Mouse (Mus musculus) megakaryocyte-erythroid progenitor cell, adult 5-6 weeks (primary cell): ENCODE results near the gene Fam71b. TPM values are rescaled to one million over a fixed set of nuclear protein-coding genes. Genes with fewer than 3 reads are reported as not detected.
A peak's percentile ranks its signal among the peaks of the same experiment; 100 is the strongest.

Source experiments
- ATAC-seq: replicated peaks from 2 replicates; pipeline ENCODE4 v1.8.0; 2016; ENCODE audit warnings: mild to moderate bottlenecking, inconsistent platforms; ENCODE audit not compliant: severe bottlenecking, poor library complexity, low FRiP score, low TSS enrichment
- total RNA-seq, 2 experiments: library from RNA; stranded (forward) in 1 of 2; stranded (reverse) in 1 of 2; fragments of 200-1000, 215-1000 nt in 1 of 2; fragments of >200 nt in 1 of 2; fragmentation: Nextera tagmentation in 1 of 2; gene quantifications; 2 replicates each; pipeline ENCODE4 v1.2.3; 2014 to 2017

Gene Fam71b
- total RNA-seq, 2 experiments from 2014 or later = not detected

DNA sequence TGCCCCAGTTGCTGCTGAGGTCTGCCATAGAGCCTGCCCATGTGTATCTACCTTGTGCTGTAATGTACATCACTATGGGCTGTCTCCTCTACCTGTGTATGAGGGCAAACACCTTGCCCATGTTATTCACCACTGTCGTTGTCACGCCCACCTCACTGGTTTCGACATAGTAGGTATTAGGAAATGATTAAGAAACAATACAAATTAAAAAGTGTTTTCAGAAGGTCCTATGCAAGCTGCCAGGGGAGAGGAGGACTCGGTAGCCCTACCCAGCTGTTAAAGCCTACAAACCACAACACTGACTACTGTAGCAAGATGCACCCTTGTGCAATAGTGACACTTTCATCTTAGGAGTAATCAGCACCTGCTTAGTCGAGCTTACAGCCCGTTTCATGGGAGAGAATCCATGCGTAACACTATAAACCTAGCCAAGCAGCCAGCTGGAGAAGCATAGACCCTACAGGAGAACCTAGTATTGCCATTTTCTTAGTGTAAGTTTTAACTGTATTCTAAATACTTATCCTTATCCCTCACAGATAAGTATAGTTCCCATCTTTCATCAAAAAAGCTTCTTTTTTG, 16.2 kb upstream of the Fam71b start:
- no peak for ATAC-seq

- ATAC-seq = no peak
Observed at GRCm38 (mm10) chr11:46382466-46382865, 13.9 kb upstream of the Fam71b start.

DNA sequence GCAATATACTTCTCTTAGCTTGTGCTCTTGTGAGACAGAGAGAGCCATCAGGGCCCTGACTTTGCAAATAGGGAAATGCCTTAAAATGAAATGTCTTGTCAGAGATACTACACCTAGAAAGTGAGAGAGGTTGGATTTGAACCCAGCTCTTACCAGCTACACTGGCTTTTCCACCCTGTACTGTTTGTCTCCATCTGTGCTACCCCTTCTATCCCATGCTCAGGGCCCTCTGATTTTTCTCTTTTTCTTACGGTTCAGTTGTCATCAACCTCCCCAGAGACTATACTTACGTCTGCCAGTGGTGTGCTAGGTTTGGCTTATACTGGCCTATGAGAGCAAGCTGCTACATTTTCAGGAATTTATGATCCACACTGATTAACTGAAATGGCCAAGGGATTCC, 11.4 kb upstream of the Fam71b start:
- ATAC-seq = no peak

DNA sequence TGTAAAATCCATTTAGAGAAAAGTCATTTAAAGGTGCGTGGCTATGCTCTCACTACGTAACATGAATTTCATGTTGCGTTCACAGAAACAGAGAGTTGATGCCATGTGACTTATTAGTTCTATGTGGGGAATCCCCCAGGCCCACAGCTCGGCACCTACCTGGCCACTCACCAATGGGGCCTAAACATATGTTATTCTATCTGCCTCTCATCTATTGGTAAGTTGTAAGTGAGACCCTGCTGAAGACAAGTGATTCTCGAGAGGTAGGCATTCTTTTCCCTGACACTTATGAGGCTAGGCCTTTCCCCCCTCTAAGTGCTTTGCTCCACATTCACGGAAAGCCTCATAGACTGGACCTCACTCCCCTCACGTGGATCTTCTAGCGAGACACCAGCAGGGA, 9.8 kb upstream of the Fam71b start:
- ATAC-seq = no peak

DNA sequence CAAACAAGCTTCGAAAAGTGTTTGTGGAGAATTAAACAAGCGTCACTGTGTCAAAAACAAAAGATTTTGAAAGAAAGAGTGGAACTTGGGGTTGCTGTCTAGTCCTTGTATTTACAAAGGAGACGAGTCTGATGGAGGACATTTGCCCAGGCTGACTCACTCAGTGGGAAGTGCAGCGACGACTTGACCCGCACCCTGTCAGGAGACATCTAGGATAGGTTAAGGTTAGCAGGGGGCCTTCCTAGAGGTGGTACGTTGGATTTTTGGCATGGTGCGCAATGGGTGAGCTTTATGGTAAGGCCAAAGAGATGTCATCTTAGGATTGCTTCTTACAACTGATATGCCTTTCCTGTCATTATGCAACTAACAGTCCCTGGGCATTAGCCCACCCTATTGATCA, 9.3 kb upstream of the Fam71b start:
- no peak for ATAC-seq

GRCm38 (mm10) chr11:46388438-46388837, 7.9 kb upstream of the Fam71b start:
- no peak for ATAC-seq

DNA sequence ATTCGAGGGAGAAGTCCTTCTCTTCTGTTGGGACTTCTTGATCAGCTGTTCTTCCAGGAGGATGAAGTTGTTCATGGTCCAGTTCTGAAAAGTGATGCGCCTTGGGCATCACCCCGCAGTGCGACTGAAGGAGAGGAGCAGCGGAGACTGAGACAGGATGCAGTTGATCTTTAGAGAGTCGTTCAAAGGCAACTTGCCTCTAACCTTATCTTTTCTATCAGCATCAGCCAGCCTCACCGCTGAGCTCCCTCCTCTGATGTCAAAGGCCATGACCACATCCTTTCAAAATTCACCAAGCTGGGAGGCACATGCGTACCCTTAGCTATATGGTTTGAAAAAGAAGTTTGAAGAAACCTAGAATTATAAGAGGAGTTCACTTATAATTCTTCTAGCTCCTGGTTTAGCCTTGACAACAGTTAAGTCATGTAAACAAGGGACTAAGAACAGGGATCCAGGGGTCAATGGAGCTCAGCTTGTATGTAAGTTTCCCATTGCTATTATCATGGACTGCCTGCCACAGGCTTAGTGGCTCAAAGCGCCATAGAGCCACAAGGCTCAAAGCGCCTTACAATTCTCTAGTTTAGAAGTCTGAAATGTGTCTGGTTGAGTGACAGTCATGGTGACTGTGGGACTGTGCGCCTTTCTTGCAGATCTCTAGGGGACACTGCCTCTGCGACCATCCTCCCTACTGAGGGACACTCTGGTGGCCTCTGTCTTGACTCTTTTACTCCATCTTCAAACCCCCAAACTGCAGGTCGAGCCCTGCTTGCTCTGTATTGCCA, 6.8 kb upstream of the Fam71b start, which contains the start of gene Itk:
TSS of gene Itk (minus strand) at position 180 of the 782 bp plus-strand sequence.
- ATAC-seq = peak; percentile 61; the same call in 1 of the 2 replicates

- ATAC-seq = no peak
Observed at GRCm38 (mm10) chr11:46390621-46391020, 5.7 kb upstream of the Fam71b start.

DNA sequence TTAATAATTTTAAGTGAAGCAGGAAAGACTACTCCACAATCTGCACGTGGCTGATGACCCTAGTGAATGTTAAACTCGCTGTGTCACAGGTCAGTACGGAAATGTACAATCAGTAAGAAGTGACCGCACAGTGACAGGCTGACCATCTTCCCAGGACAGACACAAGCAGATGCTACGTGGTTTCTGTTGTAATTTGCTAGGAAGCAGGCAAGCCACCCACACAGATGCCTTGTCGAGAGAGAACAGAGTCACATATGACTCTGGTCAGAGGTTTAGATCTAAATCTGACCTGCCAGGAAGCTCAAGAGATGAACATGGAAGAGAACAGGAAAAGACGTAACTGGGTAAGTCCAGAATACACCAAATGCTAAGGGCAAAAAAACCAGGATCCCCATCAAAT, 3.5 kb upstream of the Fam71b start:
- ATAC-seq = no peak

- ATAC-seq = no peak
Observed at GRCm38 (mm10) chr11:46393413-46393812, 2.9 kb upstream of the Fam71b start.

DNA sequence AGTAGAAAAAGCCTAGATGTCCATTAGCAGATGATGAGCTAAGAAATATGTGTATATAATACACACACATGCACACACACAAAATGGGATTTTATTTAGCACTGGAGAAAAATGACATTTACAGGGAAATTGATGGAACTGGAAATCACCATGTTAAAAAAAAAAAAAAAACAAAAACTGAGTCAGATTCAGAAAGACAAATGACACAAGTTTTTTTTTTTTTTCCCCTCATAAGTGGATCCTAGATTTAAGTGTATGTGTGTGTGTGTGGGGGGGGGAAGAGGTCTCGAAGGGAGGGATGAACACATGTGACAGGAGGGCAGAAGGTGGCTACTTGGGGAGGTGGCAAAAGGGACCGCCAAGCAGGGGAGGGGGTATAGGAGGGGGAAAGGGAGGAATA, 1.3 kb upstream of the Fam71b start:
- ATAC-seq = no peak

DNA sequence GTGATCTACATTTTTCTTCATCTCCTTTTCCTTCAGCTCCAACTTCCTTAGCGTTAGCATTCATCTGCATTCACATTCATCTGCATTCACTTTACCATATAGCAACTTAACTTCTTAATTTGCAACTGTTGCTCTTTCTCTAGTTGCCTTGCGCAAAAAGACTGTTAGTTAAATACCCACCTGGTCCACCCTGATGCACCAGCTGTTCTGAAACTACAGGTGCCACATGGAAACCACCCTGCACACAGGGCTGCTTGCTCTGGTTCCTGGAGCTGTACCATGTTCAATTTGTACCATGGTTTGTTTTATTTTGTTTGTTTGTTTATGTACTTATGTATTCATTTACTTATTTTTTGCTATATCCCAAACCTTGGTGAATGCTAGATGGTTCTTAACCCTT, 661 bp upstream of the Fam71b start:
- ATAC-seq = no peak

DNA sequence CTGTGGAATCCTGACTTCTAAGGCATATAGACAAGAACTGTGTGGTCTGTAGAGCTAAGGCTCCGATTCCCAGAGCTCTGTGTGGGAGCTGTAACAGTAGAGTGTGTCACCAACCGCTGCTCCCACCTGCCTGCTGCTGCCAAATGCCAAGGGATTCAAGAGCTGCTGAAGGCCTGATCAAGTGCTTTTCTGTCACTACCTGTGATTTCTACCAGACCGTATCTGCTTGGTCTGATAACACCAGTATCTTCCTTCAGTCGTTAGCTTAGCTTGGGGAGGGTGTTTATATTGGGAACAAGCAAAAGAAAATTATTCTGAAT, 461 bp downstream of the Fam71b start:
- peak; percentile 49; the same call in 1 of the 2 replicates for ATAC-seq

DNA sequence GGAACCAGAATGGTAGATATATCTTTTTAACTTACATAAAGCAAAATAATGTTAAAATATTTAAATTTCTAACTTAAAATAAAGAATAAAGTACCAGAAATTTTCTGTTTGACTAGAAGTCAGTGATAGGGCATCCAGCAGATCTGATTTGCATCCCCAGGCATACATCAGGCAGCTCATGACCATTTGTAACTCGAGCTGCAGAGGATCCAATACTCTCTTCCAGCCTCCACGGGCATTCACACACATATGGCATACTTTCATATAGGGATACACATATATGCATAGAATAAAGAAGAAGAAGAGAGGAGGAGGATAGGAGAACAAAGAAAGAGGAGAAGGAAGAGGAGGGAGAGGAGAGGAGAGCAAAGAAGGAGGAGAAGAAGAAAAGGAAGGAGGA, 1.5 kb downstream of the Fam71b start:
- ATAC-seq = no peak

GRCm38 (mm10) chr11:46398473-46398872, 2.1 kb downstream of the Fam71b start:
- no peak for ATAC-seq

DNA sequence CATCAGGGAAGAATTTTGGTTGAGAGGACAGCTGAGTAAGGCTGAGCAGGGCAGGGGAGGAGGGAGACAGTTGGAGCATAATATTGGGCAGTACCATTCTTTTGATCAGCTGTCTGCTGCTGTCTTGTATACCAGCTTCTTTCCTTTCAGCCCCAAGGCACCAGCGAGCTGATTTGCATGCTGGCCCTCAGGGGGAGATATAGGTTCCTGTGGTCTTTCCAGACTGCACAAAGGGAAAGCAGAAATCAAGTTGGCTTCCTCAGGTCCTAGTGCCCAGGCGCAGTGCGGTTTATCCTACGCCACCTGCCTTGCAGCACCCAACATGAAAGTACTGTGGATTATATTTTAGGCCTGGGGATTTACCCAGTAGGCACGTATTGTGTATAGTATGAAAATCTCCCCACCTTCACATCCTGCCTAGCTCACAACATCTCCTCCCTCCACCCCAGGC, 2.6 kb downstream of the Fam71b start:
- ATAC-seq = 0 out of 2 replicates have a peak, but pooled peaks have one; percentile 15

- no peak for ATAC-seq
Observed at GRCm38 (mm10) chr11:46401555-46401954, 5.2 kb downstream of the Fam71b start.

GRCm38 (mm10) chr11:46404986-46405385, 8.6 kb downstream of the Fam71b start:
- no peak for ATAC-seq

DNA sequence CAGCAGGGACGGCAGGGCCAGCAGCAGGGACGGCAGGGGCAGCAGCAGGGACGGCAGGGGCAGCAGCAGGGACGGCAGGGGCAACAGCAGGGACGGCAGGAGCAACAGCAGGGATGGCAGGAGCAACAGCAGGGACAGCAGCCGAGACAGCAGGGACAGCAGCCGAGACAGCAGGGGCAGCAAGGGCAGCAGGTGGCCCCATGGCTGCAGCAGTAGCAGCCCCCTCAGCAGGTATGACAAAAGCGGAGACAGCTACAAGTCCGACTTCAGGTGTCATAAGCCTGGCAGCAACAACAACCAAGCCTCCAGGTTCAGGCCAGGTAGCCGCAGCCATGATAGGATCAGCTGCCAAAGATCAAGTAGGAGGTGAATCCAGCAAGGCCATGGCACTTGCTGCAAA, 10.4 kb downstream of the Fam71b start:
- no peak for ATAC-seq

GRCm38 (mm10) chr11:46410018-46410563, 13.7 kb downstream of the Fam71b start:
- ATAC-seq = no peak

- no peak for ATAC-seq
Observed at GRCm38 (mm10) chr11:46418438-46418837, 22.1 kb downstream of the Fam71b start.
